ENCODE assay signal across 16 mouse cellular contexts in the genomic region with DNA sequence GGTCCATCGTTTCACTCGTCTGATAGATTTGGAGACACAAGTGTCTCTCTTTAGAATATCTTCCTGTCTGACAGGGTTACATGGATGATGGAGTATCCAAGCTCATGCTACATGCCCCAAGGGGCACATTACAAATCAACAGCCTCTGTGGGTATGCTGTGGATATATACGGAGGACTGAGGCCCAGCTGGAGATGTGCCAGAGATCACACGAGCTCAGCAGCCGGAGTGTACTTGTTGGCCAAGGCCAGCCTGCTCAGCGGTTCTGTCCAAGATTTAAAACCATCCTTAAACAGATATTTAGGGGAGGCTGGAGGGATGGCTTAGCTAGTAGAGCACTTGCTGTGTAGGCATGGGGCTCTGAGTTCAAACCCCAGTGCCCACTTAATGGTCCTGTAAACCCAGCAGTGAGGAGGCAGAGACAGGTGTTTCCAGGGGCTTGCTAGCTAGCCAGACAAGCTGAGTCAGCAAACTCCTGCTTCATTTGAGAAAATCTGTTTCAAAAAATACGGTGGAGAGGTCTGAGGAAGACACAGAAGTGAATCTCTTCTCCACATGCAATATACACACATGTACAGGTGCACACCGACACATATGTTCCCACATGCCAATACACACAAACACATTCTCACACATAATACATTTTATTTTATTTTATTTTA.
DNase-seq lines count a peak whose midpoint lies in the region; ATAC-seq and TF ChIP-seq lines count a peak whose summit lies in the region.
"Had no signal": no experiment of that assay in that cellular context is flagged by ENCODE, and none has a peak within 500 bp of the region (broad histone marks: within the 10 kb centered on the region; RNA-seq: fewer than 3 reads in every experiment).

No protein-coding gene starts in this region.

- no peak overlapping the region for H3K4me3 ChIP-seq in limb, embryonic 14.5 days (replicated peaks; ENCODE audit: low read length)
- H3K4me3 ChIP-seq in limb, embryonic 10.5 days: no peak overlapping the region
- H3K4me3 ChIP-seq in hindbrain, embryonic 15.5 days: no peak overlapping the region
- H3K4me3 ChIP-seq: midbrain, embryonic 12.5 days had no signal

- no peak overlapping the region for H3K27ac ChIP-seq in limb, embryonic 14.5 days (replicated peaks; ENCODE audit: low read depth, low read length)
- no peak overlapping the region for H3K27ac ChIP-seq in limb, embryonic 10.5 days
- H3K27ac ChIP-seq in hindbrain, embryonic 15.5 days (replicated peaks): peak overlapping the region; percentile 63
- H3K27ac ChIP-seq: midbrain, embryonic 12.5 days had no signal

- no peaks in the 10 kb centered on the region for H3K9me3 ChIP-seq in limb, embryonic 14.5 days (ENCODE audit: control insufficient read depth, low read length)
- H3K9me3 ChIP-seq in limb, embryonic 10.5 days (replicated peaks): no peaks in the 10 kb centered on the region
- H3K9me3 ChIP-seq in hindbrain, embryonic 15.5 days: no peaks in the 10 kb centered on the region
- H3K9me3 ChIP-seq: midbrain, embryonic 12.5 days had no signal

- H3K27me3 ChIP-seq in limb, embryonic 14.5 days (ENCODE audit: control insufficient read depth, insufficient read depth, low read length): no peaks in the 10 kb centered on the region
- H3K27me3 ChIP-seq in limb, embryonic 10.5 days (ENCODE audit: low read depth, poor library complexity, severe bottlenecking): no peaks in the 10 kb centered on the region; the same call in 1 of the 2 replicates
- H3K27me3 ChIP-seq in hindbrain, embryonic 15.5 days: no peaks in the 10 kb centered on the region

- peak; percentile 54 to 55 for DNase-seq in adrenal gland, adult (ENCODE audit: inconsistent age in 2 of 2, low spot score in 1 of 2)
- no peak for DNase-seq in adrenal gland, postnatal 4 days (ENCODE audit: low spot score in 2 of 2)
- DNase-seq in limb, embryonic 14.5 days (ENCODE audit: low spot score): peak; percentile 31
- no peak for DNase-seq in limb, embryonic 10.5 days (ENCODE audit: low spot score)
- DNase-seq in MN1 (ENCODE audit: low spot score): peak; percentile 21
- DNase-seq in urinary bladder, postnatal 4 days (ENCODE audit: low spot score in 2 of 2): no peak
- DNase-seq in thymus, postnatal 10 days (ENCODE audit: low spot score in 2 of 2): no peak
- DNase-seq: cerebellum, adult 11-12 months; embryo, embryonic 11 days; kidney, adult 9 months; right cerebral cortex, postnatal 14 days; thymus, adult 18-20 months had no signal

- no peaks in the 10 kb centered on the region for H3K36me3 ChIP-seq in limb, embryonic 14.5 days (ENCODE audit: control insufficient read depth, insufficient read depth, low read length)
- no peaks in the 10 kb centered on the region for H3K36me3 ChIP-seq in limb, embryonic 10.5 days
- no peaks in the 10 kb centered on the region for H3K36me3 ChIP-seq in hindbrain, embryonic 15.5 days
- H3K36me3 ChIP-seq: midbrain, embryonic 12.5 days had no signal

- H3K4me2 ChIP-seq in limb, embryonic 14.5 days (replicated peaks; ENCODE audit: low read depth, low read length, severe bottlenecking): no peak overlapping the region
- H3K4me2 ChIP-seq in hindbrain, embryonic 15.5 days: no peak overlapping the region
- H3K4me2 ChIP-seq: liver, embryonic 11.5 days; midbrain, embryonic 12.5 days had no signal

- no peak for TF ChIP-seq POLR2A in limb, embryonic 14.5 days (IDR thresholded peaks at IDR 0.05; ENCODE audit: borderline replicate concordance, extremely low read depth, insufficient read depth, insufficient read length)

- ATAC-seq in limb, embryonic 14.5 days (ENCODE audit: low FRiP score, low read depth): no peak
- ATAC-seq in hindbrain, embryonic 15.5 days (ENCODE audit: low FRiP score, low read depth): no peak
- ATAC-seq: lung, postnatal 0 days had no signal

- peaks cover 10% of the 10 kb centered on the region; the same call in 1 of the 2 replicates for H3K4me1 ChIP-seq in limb, embryonic 14.5 days (ENCODE audit: control insufficient read depth, insufficient read depth, low read length)
- H3K4me1 ChIP-seq in limb, embryonic 10.5 days: peaks cover 19% of the 10 kb centered on the region
- H3K4me1 ChIP-seq in hindbrain, embryonic 15.5 days (replicated peaks): peaks cover 20% of the 10 kb centered on the region

- no peak overlapping the region for H3K9ac ChIP-seq in limb, embryonic 14.5 days (ENCODE audit: low read depth, low read length, severe bottlenecking)
- H3K9ac ChIP-seq in hindbrain, embryonic 15.5 days: no peak overlapping the region
- H3K9ac ChIP-seq: midbrain, embryonic 12.5 days had no signal

- WGBS in limb, embryonic 14.5 days: 39% methylated on average over 8 of the region's 8 CpGs
- WGBS in limb, embryonic 10.5 days: 72% methylated on average over 8 of the region's 8 CpGs
- 30% methylated on average over 8 of the region's 8 CpGs for WGBS in hindbrain, embryonic 15.5 days

Comparison
In these comparisons a context has a peak if more than half of its experiments do, and no peak if none do; other contexts are left out.
1. DNase-seq: peak in adrenal gland, adult (2 of 2), limb, embryonic 14.5 days (single experiment) and MN1 (single experiment); none in adrenal gland, postnatal 4 days (0 of 2), limb, embryonic 10.5 days (single experiment), urinary bladder, postnatal 4 days (0 of 2) and thymus, postnatal 10 days (0 of 2).